Mouse (Mus musculus): Measurements from ENCODE around the gene Ect2l.

DNA sequence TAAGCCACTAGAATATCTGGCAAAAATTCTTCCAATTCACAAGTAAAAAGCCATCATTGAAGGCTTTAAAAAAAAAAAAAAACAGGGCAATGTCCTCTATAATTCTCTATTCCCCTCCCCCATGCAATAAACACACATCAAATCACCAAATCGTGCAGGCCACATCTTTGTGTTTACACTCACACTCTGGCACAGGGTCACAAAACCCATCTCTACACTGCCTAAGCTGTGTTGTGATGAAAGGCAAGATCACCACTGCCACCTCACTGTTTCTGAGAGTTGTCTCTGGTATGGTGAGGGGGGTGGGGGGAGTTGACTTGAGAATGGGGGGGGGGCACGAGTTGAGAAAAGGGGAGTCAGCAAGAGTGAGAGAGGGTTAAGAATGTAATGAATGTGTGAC is 33.4 kb downstream of the Ect2l start:
- no peak for TF ChIP-seq CTCF (IDR thresholded peaks at IDR 0.05; ENCODE audit: low read depth)
- TF ChIP-seq EP300 (IDR thresholded peaks at IDR 0.05; ENCODE audit: low read depth), result no peak
